Mouse (Mus musculus) midbrain, embryonic 12.5 days (tissue): ENCODE measurements around the gene Mapk9. TPM values are rescaled to one million over a fixed set of nuclear protein-coding genes. Genes with fewer than 3 reads are reported as not detected.
A peak's percentile ranks its signal among the peaks of the same experiment; 100 is the strongest.

Experiments
- ATAC-seq: fragments of 200-750 bp; cut with Nextera tagmentation; 2 replicates; pipeline ENCODE4 v1.8.0; 2017; ENCODE audit warnings: low read depth, moderate TSS enrichment, moderate library complexity; ENCODE audit not compliant: low FRiP score
- H3K27ac ChIP-seq: fragments of 300-500 bp; sonication (generic); replicated peaks from 2 replicates; pipeline ENCODE4 v1.5.1; 2016; ENCODE audit warnings: mild to moderate bottlenecking
- H3K27me3 ChIP-seq: fragments of 300-500 bp; sonication (generic); 2 replicates; pipeline ENCODE4 v1.6.1; 2016; ENCODE audit warnings: mild to moderate bottlenecking
- H3K36me3 ChIP-seq: fragments of 300-500 bp; sonication (generic); 2 replicates; pipeline ENCODE4 v1.6.1; 2016
- H3K4me1 ChIP-seq: fragments of 300-500 bp; sonication (generic); 2 replicates; pipeline ENCODE4 v1.6.1; 2016
- H3K4me2 ChIP-seq: fragments of 300-500 bp; sonication (generic); replicated peaks from 2 replicates; pipeline ENCODE4 v1.6.1; 2016; ENCODE audit warnings: mild to moderate bottlenecking, moderate library complexity
- H3K4me3 ChIP-seq: fragments of 300-500 bp; sonication (generic); 2 replicates; pipeline ENCODE4 v1.5.1; 2016; ENCODE audit warnings: mild to moderate bottlenecking
- H3K9ac ChIP-seq: fragments of 300-500 bp; sonication (generic); replicated peaks from 2 replicates; pipeline ENCODE4 v1.6.1; 2016; ENCODE audit warnings: mild to moderate bottlenecking, moderate library complexity
- H3K9me3 ChIP-seq: fragments of 300-500 bp; sonication (generic); 2 replicates; pipeline ENCODE4 v1.6.1; 2016; ENCODE audit warnings: mild to moderate bottlenecking
- WGBS: fragments of 180-500 bp; shearing (Covaris S2); methylation state at CpG from one replicate; pipeline ENCODE4 v1.1.7; 2016; 5-methylcytosine and 5-hydroxymethylcytosine counted together
- polyA plus RNA-seq: library from polyadenylated mRNA; unstranded; fragments of >200 nt; fragmentation: Nextera tagmentation; extraction: Ambion mirVana; gene quantifications from 2 replicates; pipeline ENCODE4 v1.2.1, GENCODE M21; 2016

The Mapk9 gene
- polyA plus RNA-seq, 1 experiment from 2014 or later, result 45.9 TPM

DNA sequence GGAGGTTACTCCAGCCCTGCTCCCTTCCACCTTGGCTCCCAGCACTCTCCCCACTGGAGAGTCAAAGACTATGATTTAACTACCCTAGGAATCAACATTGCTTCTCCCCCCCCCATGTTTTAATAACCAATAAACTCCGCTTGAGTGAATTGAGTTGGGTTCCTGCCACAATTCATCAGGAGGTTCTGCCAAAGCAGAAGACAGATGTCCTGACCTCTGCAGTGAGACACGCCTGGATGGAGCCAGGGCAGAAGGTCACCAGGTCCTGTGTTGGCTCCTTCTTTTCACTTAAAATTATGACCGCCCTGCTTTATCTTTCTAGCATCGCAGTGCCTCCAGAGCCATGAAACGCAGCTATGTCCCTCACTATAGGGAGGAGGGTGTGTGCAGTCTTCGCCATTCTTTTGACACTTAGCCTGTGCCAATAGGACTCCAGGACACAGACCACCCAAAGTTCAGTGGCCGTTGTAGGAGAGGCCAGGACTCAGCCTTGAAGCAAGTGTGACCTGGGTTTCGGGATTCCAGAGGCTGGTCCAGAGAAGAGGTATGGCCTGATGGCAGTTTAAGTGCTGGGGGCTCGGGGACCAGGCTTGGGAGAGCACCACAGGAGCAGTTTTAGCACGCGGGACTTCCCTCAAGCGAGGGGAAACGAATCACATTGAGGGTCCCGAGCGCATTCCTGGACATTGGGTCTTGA lies 54.6 kb downstream of the Mapk9 start:
- Histone ChIP-seq H3K36me3 (no peaks in the 10 kb centered on the region), H3K27ac (no peak overlapping the region), H3K9me3 (peaks cover 7% of the 10 kb centered on the region; the same call in 1 of the 2 replicates), H3K4me1 (peaks cover 10% of the 10 kb centered on the region; the same call in 1 of the 2 replicates), H3K9ac (peak overlapping the region; percentile 66; the same call in 1 of the 2 replicates), H3K27me3 (peaks cover 40% of the 10 kb centered on the region), H3K4me2 (peak overlapping the region; percentile 99), H3K4me3 (peak overlapping the region; percentile 76)
- 30% methylated on average over 15 of the region's 15 CpGs for WGBS
- peak; percentile 42 for ATAC-seq

DNA sequence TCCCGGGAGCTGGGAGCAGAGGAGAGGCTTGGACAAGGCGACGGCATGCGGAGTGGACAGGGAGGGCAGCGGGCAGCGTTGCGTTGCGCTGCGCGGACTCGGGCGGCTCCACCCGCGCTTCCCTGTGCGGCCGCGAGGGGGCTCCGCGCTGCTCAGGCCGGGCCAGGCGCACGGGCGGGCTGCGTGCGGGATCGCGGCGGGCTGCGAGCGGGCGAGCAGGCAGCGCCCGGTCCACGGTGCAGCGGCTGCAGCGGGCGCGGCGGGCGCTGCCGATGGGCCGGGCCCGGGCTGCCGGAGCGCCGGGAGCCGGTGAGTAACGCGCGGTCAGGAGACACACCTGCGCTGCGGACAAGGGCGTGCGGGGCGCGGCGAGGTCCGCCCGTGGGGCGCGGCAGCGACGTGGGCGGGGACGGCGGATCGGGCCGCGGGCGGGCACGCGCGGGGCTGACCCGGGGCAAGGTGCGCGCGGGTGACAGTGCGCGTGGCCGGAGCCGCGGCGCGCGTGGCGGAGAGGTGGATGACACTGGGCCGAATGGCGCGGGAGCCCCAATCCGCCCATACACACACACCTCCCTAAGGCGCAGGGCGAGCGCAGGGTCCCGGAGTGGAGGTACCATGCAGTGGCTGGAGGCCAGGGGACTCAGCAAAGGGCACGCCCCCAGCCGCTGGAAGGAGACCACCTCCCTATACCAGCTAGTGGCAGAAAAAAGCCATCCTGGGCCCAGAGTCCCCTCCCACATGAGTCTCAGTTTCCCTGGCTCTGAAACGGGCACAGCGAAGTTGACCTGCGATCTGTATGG lies 55.3 kb downstream of the Mapk9 start, which contains the start of gene Rasgef1c:
Gene Rasgef1c (plus strand): TSS at position 177 of the 800 bp plus-strand sequence.
- WGBS, result 3% methylated on average over 62 of the region's 99 CpGs
- H3K27ac ChIP-seq, result no peak within 1 kb of the TSS
- peaks cover 40% of the 10 kb centered on the region for H3K27me3 ChIP-seq
- peak within 1 kb of the TSS; percentile 66 for H3K9ac ChIP-seq
- H3K9me3 ChIP-seq, result peaks cover 7% of the 10 kb centered on the region; the same call in 1 of the 2 replicates
- H3K4me3 ChIP-seq, result peak within 1 kb of the TSS; percentile 76
- H3K4me1 ChIP-seq, result peaks cover 10% of the 10 kb centered on the region; the same call in 1 of the 2 replicates
- H3K36me3 ChIP-seq, result no peaks in the 10 kb centered on the region
- peak; percentile 88 for ATAC-seq
- H3K4me2 ChIP-seq, result peak within 1 kb of the TSS; percentile 99

DNA sequence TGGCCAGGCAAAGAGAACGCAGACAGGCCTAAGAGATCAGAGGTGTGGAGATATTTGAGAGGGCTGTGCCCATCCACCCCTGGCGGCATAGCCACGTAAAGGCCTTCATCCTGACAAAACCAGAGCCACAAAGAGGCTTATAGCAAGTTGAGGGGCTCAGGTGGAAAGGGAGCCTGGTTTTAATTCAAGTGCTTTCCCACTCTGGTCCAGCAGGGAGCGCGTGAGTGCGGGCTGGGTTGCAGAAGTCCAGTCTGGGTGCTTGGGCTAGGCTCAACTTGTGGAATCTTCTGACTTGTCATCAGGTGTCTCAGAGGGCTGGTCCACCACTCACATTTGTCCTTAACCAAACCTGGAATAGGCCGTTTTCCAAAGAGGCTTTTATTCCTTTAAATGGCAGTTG lies 56.8 kb downstream of the Mapk9 start:
- Histone ChIP-seq H3K36me3 (no peaks in the 10 kb centered on the region), H3K4me1 (peaks cover 10% of the 10 kb centered on the region; the same call in 1 of the 2 replicates), H3K9me3 (no peaks in the 10 kb centered on the region), H3K9ac (no peak overlapping the region), H3K27ac (no peak overlapping the region), H3K27me3 (peaks cover 40% of the 10 kb centered on the region), H3K4me2 (no peak overlapping the region), H3K4me3 (no peak overlapping the region)
- WGBS, result 16% methylated on average over 7 of the region's 7 CpGs
- no peak for ATAC-seq

DNA sequence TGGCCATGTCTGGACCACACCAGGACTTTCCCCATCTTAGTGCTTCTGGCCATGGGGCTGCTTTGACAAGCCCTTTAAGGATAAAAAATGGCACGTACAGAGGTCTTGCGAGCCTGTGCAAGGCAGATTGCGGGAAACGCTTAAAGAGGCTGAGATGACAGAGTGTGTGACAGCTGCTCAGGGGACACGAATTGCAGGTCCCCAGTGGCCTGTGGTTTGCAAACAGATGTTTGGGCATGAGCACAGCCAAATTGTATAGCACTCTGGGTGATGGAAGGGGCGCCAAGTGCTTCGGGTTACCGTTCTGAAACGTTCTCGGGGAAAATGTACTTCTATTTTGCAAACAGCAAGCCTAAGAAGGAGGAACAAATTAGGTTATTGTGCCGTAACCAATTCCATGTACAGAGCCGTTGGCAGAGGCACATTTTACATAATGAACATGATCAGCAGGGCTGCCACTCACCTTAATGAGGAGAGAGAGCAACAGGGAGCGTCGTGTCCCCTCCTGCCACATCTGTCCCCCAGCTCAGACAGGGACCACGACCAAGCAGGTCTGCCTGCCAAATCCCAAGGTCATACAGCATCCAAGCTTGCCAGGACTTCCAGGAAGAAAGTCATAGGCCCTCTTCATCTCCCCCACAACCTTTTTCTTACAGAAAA lies 72.1 kb downstream of the Mapk9 start:
- 70% methylated on average over 15 of the region's 15 CpGs for WGBS
- H3K36me3 ChIP-seq, result no peaks in the 10 kb centered on the region
- ATAC-seq, result no peak
- H3K4me3 ChIP-seq, result no peak overlapping the region
- H3K9ac ChIP-seq, result no peak overlapping the region
- H3K4me1 ChIP-seq, result no peaks in the 10 kb centered on the region; the same call in 1 of the 2 replicates
- H3K27me3 ChIP-seq, result no peaks in the 10 kb centered on the region
- no peak overlapping the region for H3K4me2 ChIP-seq
- H3K27ac ChIP-seq, result no peak overlapping the region
- H3K9me3 ChIP-seq, result no peaks in the 10 kb centered on the region

DNA sequence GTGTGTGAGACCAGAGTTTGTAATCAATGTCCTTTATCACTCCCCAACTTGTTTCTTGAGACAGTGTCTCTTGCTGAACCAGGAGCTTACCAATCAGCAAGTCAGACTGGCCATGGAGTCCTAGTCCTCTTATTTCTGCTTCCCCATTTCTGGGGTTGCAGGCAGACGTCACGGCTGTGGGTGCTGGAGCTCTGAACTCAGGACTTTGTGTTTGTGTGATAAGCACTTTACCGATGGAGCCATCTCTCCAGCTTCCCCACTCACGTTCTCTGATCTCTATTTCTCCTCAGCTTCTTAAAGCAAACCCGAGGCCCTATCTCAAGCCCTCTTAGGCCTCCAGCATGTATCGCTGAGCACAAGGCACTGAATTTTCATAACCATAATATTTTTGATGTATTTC lies 72.8 kb downstream of the Mapk9 start:
- Histone ChIP-seq H3K36me3 (no peaks in the 10 kb centered on the region), H3K9ac (no peak overlapping the region), H3K4me3 (no peak overlapping the region), H3K4me1 (no peaks in the 10 kb centered on the region; the same call in 1 of the 2 replicates), H3K27me3 (no peaks in the 10 kb centered on the region), H3K27ac (no peak overlapping the region), H3K9me3 (no peaks in the 10 kb centered on the region), H3K4me2 (no peak overlapping the region)
- 93% methylated on average over 6 of the region's 6 CpGs for WGBS
- no peak for ATAC-seq

DNA sequence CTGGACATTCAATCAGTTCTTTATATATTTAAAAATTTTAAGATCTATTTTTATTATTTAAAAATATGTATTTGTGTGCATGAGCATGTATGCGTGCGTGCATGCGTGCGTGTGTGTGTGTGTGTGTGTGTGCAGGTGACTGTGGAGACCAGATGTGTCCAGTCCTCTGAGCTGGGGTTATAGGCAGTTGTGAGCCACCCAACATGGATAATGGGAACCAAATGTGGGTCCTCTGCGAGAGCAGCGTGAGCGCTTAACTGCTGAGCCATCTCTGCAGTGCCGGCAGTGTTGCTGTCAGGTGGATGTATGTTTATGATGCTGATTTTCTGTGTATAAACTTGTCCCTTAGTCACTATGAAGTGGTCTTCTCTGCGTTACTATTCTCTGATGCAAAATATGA lies 77.0 kb downstream of the Mapk9 start:
- no peak overlapping the region for H3K9ac ChIP-seq
- H3K27ac ChIP-seq, result no peak overlapping the region
- no peaks in the 10 kb centered on the region for H3K27me3 ChIP-seq
- H3K4me1 ChIP-seq, result peaks cover 17% of the 10 kb centered on the region; the same call in 1 of the 2 replicates
- no peaks in the 10 kb centered on the region for H3K9me3 ChIP-seq
- no peaks in the 10 kb centered on the region for H3K36me3 ChIP-seq
- 85% methylated on average over 9 of the region's 9 CpGs for WGBS
- no peak for ATAC-seq
- no peak overlapping the region for H3K4me3 ChIP-seq
- H3K4me2 ChIP-seq, result no peak overlapping the region

DNA sequence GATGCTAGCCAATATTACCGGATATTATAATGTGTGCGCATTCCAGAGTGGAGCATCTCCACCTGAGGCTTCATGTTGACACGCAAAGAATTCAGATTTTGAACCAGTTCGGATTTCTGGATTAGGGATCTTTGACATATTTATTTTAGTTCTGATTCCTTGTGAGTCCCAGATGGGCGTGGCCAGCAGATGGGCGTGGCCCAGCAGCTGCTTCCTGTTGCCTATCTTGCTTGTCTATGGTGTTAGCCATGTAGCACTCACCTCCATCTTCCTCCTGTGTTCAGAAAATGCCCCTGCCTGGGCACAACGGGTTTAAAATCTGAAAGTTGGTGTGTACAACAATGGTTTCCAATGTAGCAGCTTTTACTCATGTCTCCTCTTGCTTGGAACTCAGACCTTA lies 79.6 kb downstream of the Mapk9 start:
- ATAC-seq, result no peak
- Histone ChIP-seq H3K4me2 (no peak overlapping the region), H3K4me1 (peaks cover 20% of the 10 kb centered on the region), H3K27ac (no peak overlapping the region), H3K4me3 (no peak overlapping the region), H3K36me3 (no peaks in the 10 kb centered on the region), H3K27me3 (no peaks in the 10 kb centered on the region), H3K9ac (no peak overlapping the region), H3K9me3 (no peaks in the 10 kb centered on the region)
- WGBS, result 77% methylated on average over 7 of the region's 7 CpGs

DNA sequence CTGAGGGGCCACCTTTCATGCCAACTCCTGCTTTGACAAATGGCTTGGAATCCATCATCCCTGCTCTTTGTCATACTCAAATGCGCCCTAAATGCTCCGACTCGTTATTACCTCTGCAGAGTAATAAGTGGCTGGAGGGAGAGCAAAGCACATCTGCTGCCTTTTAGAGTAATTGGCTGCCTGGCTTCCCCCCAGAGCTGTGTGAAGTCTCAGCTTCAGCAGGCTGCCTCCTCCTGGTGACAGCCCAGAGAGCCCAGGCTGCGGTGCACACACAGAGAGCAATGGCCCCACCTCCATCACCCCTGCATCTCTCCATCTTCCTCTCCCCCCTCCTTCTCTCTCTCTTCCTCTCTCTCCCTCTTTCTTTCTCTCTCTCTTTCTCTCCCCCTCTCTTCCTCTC lies 80.6 kb downstream of the Mapk9 start:
- 40% methylated on average over 4 of the region's 4 CpGs for WGBS
- H3K4me1 ChIP-seq, result peaks cover 30% of the 10 kb centered on the region
- peak; percentile 74; the same call in 1 of the 2 replicates for ATAC-seq
- no peaks in the 10 kb centered on the region for H3K9me3 ChIP-seq
- no peaks in the 10 kb centered on the region for H3K27me3 ChIP-seq
- H3K4me3 ChIP-seq, result no peak overlapping the region
- no peak overlapping the region for H3K4me2 ChIP-seq
- H3K9ac ChIP-seq, result no peak overlapping the region
- H3K36me3 ChIP-seq, result no peaks in the 10 kb centered on the region
- peak overlapping the region; percentile 47 for H3K27ac ChIP-seq

DNA sequence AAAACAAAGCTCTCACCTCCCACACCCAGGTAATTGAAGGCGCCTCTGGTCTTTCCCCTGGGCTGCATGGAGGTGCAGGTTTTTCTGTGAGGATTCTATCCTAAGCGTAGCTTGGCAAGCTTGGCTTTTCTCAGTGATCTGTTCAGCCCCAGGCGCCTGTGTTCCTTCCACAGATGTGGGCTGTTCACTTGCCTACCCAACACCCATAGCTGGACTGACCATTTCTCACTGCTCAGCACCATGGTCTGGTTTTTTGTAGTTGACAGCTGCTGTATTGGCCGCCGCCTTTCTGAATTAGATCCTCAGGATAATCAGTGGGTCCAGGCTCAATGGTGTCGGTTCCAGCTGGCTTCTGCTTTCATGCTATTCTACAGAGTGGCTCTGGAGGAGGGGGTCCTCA lies 81.1 kb downstream of the Mapk9 start:
- WGBS, result 73% methylated on average over 6 of the region's 6 CpGs
- H3K4me1 ChIP-seq, result peaks cover 33% of the 10 kb centered on the region
- no peaks in the 10 kb centered on the region for H3K9me3 ChIP-seq
- no peak overlapping the region for H3K4me3 ChIP-seq
- H3K9ac ChIP-seq, result no peak overlapping the region
- no peaks in the 10 kb centered on the region for H3K27me3 ChIP-seq
- no peak overlapping the region for H3K4me2 ChIP-seq
- H3K27ac ChIP-seq, result no peak overlapping the region
- no peaks in the 10 kb centered on the region for H3K36me3 ChIP-seq
- 0 out of 2 replicates have a peak, but pooled peaks have one; percentile 9 for ATAC-seq

DNA sequence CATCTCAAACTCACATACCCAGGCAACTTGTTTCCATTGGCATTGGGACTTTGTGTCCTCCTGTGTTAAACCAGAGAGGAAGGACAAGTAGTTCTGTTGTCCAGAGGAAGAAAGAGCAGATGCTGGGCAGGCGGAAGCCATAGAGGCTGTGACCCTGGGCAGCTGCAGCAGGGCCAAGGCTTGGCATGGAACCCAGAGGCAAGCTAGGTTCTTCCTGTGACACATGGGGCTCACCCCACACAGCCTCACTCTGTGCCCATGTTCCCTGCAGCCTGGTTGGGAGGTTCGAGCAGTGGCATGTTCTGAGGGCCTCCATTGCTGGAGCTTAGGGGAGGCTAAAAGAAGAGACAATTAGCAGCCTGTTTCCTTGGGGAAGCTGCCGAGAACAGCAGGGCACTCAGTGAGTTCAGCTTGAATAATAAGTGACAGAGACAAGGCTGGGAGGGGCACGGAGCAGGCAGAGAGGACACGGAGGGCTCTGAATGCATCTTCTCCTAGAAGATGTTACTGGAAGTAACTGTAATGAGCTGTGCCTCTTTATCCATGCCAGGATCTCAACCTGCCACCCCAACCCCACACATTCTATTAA lies 84.6 kb downstream of the Mapk9 start:
- no peak overlapping the region for H3K9ac ChIP-seq
- H3K9me3 ChIP-seq, result no peaks in the 10 kb centered on the region
- no peak overlapping the region; the same call in 1 of the 2 replicates for H3K27ac ChIP-seq
- no peak; the same call in 1 of the 2 replicates for ATAC-seq
- no peaks in the 10 kb centered on the region for H3K27me3 ChIP-seq
- H3K4me2 ChIP-seq, result no peak overlapping the region
- H3K36me3 ChIP-seq, result no peaks in the 10 kb centered on the region
- H3K4me3 ChIP-seq, result no peak overlapping the region
- peaks cover 37% of the 10 kb centered on the region for H3K4me1 ChIP-seq
- 45% methylated on average over 5 of the region's 5 CpGs for WGBS

DNA sequence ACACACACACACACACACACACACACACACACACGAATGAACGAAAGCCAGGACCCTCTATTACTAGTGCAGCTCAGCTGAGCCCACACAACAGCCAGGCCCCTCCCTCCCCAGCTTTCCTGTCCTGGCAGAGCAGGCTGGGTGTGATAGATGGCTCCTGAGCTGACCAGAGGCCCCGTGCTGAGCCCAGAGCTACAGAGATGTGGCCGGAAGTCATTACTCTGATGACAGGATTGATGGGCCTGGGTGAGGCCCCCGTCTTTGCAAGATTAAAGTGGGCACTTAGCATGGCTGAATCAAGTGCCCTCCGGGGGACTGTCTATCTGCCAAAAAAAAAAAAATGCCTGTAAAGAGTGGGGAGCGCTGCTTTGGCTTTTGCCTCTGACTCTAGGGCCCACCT lies 85.3 kb downstream of the Mapk9 start:
- ATAC-seq, result no peak; the same call in 1 of the 2 replicates
- no peak overlapping the region for H3K27ac ChIP-seq

More for the DNA sequence above, 85.3 kb downstream of the Mapk9 start:
- no peak overlapping the region for H3K4me3 ChIP-seq
- 53% methylated on average over 7 of the region's 7 CpGs for WGBS
- peaks cover 31% of the 10 kb centered on the region for H3K4me1 ChIP-seq
- H3K9ac ChIP-seq, result 0 out of 2 replicates have a peak overlapping the region, but pooled peaks have one; percentile 15
- H3K36me3 ChIP-seq, result no peaks in the 10 kb centered on the region
- H3K9me3 ChIP-seq, result no peaks in the 10 kb centered on the region
- no peak overlapping the region for H3K4me2 ChIP-seq
- H3K27me3 ChIP-seq, result no peaks in the 10 kb centered on the region
